Mouse (Mus musculus): ENCODE results near the gene Scamp5.

The Scamp5 gene

DNA sequence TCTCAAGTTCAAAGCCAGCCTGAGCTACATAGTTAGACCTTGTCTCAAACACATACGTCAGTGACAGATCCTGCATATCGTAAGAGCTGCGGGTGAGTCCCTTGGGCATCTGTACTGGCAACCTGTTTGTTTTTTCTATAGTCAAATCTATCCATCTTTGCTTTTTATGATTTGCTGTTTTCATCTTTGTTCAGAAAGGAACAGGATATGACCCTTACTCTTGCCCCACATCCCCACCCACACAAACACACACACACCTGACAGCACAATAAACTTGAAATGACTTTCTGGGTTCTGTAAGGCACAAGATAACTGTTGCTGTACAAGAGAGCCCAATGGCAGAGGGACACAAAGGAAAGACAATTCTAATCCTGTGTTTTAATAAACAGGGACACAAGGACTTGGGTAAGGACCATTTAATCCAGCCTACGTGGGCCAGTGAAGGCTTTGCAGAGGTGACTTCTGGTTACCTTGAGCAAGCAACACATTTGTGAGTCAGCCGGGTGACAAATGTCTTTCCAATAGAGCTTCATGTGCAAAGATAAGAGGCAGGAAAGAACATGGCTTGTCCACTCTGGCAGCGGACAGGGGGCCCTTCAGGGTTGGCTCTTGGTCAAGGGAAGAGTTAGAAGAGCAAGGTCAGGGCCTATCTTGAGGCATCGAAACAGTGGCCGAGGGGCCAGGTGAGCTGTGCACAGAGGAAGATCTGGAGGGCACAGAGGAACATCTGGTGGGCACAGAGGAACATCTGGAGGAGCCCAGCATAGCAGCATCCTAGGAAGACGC lies 60.5 kb downstream of the Scamp5 start:
- DNase-seq = no peak

DNA sequence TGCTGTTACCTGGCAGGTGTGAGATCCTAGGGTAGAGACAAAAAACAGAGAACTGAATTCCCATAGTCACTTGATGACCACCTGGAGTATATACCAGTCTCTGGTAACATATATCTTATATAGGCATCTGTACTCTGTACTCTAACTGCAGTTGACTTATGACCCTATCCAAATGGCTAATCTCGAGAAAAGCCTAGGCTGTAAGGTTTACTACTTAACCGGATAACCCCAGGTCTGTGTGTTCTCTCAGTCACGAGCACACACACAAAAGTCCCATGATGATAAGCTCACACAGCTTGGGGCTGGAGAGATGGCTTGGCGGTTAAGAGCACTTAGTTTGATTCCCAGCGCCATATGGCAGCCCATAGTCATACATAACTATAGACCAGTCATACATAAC lies 61.5 kb downstream of the Scamp5 start:
- DNase-seq = no peak

DNA sequence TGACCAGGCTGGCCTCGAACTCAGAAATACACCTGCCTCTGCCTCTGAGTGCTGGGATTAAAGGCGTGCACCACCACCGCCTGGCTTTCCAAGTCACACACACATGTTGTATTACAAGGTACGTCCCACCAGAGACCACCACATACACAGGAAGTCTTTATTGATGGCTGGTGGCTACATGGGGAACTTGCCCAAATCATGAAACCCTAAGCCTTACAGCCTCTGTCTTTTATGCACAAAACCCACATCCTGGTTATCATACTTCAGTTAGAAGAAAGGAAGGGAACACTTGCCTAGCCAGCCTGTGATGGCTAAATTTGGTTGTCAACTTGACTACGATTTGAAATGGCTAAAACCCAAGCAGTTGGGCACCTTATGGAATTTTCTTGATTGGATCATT lies 63.8 kb downstream of the Scamp5 start:
- no peak for DNase-seq

DNA sequence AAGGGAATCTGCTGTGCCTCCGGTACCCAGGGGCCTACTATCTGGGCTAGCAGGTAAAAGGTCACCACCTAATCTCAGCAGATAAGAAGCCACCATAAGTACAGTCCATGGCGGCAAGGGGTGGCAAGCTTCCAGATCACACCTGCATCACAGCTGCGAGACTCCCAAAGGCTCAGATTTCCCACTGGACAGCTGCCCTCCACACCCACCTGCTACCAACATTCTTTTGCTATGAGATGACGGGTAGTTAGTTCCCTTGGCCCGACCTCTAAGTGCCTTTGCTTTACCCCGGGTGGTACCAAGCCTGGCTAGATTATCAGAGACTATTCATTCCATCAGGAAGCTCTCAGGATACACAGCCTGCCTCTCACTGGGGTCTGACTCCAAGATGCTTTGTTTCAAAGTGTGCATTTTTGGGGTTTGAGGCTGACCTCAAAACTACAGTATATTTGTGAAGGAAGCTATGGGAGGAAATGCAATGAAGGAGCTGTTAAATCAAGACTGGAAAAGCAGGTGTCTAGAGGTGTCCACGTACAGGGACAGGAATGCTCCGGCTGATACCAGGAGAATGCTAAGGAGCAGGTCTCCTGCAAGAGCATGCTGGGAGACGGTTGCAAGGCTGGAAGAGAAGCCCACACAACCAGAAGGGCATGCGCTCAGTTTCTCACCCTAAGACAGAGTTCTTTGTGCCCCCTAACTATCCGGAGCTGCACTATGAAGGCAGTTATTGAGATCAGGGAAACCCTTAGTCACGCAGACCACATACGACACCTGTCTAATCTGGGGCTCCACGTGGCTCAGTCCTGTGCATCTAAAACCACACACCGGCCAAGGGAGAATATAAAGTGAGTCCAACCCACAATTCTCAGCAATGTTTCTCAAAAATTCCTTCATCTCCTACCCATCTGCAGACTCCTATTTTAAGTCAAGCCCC lies 65.3 kb downstream of the Scamp5 start:
- no peak for DNase-seq

DNA sequence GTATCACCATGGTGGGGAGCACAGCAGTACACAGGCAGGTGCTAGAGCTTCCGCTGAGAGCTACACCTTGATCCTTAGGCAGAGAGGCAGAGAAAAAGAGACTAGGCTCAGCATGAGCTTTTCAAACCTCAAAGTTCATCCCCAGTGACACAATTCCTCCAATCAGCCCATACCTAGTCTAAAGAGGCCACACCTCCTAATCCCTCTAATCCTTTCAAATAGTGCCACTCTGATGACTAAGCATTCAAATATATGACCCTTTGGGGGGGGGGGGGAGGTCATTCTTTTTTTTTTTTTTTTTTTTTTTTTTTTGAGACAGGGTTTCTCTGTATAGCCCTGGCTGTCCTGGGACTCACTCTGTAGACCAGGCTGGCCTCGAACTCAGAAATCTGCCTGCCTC lies 69.1 kb downstream of the Scamp5 start:
- DNase-seq = no peak

DNA sequence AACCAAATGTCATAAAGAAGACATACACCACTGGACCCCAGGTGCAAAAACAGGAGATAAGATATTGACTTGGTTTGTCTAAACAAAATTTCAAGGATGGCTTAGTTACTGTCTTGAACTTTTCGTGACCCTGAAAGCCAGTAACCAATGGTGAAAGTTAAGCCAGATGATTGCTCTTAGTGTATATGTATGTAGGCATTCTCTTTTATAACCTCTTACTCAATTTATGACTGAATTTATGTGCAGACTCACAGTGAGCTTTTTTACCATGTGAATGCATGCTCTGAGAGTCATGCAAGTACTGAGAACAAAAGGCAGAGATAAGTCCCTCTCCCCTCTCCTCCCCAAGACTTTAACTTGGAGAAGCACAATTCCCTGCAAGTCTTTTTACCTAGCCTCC lies 75.0 kb downstream of the Scamp5 start:
- no peak for DNase-seq
